Mouse (Mus musculus): ENCODE measurements around the gene Tldc2. TPM values are rescaled to one million over a fixed set of nuclear protein-coding genes. Genes with fewer than 3 reads are reported as not detected.

Tldc2 gene
- polyA plus RNA-seq, 2 experiments from 2014 or later: not detected

DNA sequence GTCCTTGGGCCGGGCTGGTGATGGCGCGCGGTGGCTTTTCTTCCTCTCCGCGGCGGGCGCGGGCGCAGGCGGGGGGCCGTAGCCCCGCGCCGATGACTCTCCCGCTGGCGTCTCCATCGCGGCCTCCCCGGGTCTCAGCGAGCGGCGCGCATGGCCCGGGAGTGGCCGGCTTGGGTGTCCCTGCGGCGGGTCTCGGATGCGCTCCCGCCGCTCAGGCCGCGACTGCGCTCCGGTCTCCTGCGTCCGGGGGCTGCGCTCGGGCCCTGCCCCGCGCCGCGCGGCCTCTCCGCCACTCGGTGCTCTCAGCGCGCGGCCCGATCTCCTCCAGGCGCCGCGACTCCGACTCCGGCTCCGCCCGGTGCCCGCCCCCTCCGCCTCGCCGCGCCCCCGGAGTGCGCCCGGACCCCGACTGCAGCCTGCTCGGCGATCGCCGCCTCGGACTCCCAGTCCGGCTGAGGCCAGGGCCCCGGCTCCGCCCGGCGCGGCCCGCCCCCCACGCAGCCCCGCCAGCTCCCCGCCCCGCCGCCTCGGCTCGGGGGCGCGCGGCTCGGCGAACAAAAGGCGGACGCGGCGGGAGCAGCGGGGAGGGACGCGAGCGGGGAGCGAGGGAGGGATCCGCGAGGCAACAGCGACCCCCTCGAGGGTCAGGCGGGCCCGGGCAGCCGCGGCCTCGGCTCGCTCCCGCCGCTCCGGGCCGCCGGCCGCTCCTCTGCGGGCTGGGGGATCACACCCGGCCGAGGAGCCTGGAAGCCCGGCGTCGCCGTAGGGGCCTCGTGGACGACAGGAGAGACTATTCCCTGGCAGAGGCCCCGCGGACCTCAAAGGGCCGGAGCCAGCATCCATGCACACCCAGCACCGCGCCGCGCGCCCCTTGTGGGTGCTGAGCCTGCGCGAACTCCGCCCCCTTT lies 7.8 kb upstream of the Tldc2 start, which contains the start of gene Soga1:
TSS of gene Soga1 (minus strand) at position 462 of the 908 bp plus-strand sequence.
- ATAC-seq: no peak

- ATAC-seq: no peak
Observed at GRCm38 (mm10) chr2:157079701-157080180, 7.1 kb upstream of the Tldc2 start.

GRCm38 (mm10) chr2:157081331-157081730 lies 5.5 kb upstream of the Tldc2 start:
- no peak for ATAC-seq

- no peak for ATAC-seq
Observed at GRCm38 (mm10) chr2:157081960-157082359, 4.9 kb upstream of the Tldc2 start.

DNA sequence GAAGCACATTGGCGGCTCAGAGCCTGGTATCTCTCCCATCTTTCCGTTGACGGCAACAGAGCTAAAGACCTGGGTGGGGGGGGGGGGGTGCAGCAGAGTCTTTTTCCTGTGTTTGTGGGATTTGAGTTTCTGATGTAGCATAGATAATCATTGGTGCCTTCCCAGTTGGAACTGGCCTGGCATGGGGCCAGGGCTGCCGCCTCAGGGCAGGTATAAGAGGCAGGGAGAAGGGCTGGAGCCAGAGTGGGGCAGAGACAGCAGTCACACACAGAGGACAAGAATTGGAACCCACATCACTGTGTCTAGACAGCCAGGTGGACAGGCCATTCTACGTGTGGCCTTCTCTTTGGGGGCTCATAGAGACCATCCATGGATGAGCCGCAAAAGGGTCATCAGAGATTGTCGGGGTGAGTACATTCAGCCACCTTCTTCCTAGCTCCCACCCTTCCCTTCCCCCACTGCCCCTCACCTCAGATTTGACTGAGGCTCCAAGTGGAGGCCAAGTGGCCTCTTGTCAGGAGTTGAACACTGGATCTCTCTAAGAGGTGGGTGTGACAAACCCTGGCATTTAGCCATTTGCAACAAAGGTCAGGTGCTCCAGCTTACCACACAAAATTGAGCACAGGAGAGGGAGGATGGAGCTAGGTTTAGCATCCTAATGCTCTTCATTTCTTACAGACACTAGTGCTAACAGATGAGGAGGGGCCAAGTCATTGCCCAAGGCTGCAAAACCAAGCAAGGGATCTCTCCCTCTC lies 1.8 kb upstream of the Tldc2 start:
- no peak for ATAC-seq

DNA sequence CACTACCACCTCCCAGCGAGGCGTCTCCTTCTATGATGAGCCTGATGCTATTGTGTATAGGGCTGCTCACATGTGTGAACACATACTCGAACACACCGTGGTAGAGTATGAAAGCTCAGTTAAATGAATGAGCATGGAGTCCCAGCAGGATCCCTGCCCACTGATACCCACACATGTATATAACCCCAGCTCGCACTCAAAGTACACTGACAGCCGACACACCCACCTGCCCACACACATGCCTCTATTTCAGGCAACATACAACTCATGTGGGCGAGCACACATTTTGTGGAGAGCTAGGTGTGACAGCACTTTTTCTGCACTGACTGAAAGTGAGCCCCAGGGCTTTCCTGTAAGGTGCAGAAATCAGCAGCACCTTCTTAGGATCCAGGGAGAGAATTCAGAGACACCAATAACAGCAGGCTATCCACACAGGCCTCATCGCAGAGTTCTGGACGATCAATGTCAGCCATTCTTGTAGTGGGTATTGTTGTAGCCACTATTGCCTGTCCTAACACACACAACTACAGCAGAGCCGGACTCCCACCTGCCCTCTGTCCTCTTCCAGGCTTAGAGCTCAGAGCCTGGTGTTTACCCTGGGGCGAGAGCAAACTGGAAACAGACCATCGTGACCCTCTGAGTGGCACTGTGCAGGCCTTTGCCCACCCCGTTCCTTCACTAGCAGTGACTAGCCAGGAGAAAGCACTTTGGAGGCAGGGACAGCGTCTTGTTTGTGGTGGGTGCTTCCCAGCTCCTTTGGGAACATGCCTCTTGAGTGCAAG lies 872 bp downstream of the Tldc2 start:
- no peak for ATAC-seq

- ATAC-seq: no peak
Observed at GRCm38 (mm10) chr2:157092024-157092423, 5.2 kb downstream of the Tldc2 start.

- ATAC-seq: peak; percentile 51
Observed at GRCm38 (mm10) chr2:157095005-157095755, 8.3 kb downstream of the Tldc2 start.

- ATAC-seq: no peak
Observed at GRCm38 (mm10) chr2:157099532-157100318, 12.9 kb downstream of the Tldc2 start.

DNA sequence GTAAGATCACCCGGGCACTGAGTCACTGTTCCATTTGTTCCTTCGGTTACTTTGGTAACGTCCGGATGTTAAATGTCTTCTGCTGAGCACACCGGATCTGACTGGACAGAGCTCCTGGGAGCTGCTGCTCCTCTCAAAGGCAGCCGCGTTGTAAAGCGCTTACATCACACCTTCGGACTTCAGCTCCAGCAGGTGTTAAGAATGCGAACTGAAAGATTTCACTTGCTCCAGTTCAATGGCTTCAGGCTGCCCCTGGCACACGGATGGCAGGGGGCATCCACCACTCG lies 13.4 kb downstream of the Tldc2 start:
- no peak for ATAC-seq

DNA sequence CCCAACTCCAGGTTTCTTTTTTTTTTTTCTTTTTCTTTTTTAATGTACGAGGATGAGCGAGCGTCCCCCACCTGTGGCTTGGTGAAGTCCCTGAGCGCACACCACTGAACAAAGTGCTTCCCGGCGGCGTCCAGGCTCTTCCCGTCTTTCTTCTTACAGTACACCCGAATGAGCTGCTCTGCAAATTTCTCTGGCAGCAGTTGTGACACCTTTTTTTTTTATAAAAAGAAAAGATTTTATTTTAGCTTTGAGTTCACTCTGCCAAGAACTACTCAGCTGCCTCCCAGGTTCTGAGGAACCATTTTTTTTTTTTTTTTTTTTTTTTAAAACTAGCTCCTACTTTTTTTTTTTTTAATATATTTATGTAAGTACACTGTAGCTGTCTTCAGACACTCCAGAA lies 14.8 kb downstream of the Tldc2 start:
- no peak for ATAC-seq

GRCm38 (mm10) chr2:157102256-157102655 lies 15.4 kb downstream of the Tldc2 start:
- ATAC-seq: no peak

- no peak for ATAC-seq
Observed at GRCm38 (mm10) chr2:157104454-157104853, 17.6 kb downstream of the Tldc2 start.

GRCm38 (mm10) chr2:157108236-157108635 lies 21.4 kb downstream of the Tldc2 start:
- ATAC-seq: no peak

GRCm38 (mm10) chr2:157116964-157117363 lies 30.1 kb downstream of the Tldc2 start:
- ATAC-seq: peak; percentile 21

DNA sequence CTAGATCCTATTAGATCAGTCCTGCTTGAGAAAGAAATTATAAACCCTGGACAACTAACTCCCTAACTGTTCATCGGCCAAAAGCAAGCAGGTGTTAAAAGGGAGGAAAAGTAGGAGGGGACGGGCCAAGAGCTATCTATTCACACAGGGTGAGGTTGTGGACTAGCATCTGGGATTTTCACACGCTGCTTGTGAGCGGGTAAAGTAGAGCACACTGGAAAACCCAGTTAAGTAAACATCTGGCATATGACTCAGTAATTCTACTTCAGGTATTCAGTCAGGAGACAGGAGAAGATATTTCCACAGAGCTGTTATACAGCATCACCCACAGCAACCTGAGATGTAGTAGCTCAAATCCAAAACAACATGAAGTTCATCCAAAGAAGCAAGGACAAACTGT lies 31.7 kb downstream of the Tldc2 start:
- ATAC-seq: no peak

GRCm38 (mm10) chr2:157119075-157119474 lies 32.2 kb downstream of the Tldc2 start:
- ATAC-seq: peak; percentile 75

- ATAC-seq: peak; percentile 73
Observed at GRCm38 (mm10) chr2:157121766-157122165, 34.9 kb downstream of the Tldc2 start.

DNA sequence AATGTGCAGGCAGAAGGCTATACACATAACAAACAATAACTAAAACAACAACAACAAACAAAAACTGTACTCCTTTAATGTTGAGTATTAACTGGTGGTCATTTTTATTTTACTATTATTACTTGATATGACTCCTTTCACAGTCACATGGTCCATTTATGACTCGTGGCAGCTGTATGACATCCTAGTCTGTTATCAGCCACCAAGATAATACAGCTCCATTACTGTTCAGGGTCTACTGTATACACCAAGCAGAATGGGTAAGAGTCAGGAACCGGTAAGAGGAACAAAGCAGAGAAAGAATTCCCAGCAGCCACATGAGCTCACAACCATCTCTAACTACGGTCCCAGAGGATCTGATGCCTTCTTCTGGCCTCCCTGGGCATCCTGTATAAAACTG lies 38.4 kb downstream of the Tldc2 start:
- no peak for ATAC-seq

GRCm38 (mm10) chr2:157127370-157127769 lies 40.5 kb downstream of the Tldc2 start:
- no peak for ATAC-seq

- ATAC-seq: no peak
Observed at GRCm38 (mm10) chr2:157128072-157128471, 41.2 kb downstream of the Tldc2 start.

Measured in CD4-positive, CD25-positive, alpha-beta regulatory T cell, adult 4 months (primary cell).